ENCODE assay signal across 15 mouse cellular contexts in genomic region chr9:54897097-54897496, GRCm38 (mm10). TPM values are rescaled to one million over a fixed set of nuclear protein-coding genes. Genes with fewer than 3 reads are reported as not detected.
DNase-seq lines count a peak whose midpoint lies in the region; ATAC-seq and TF ChIP-seq lines count a peak whose summit lies in the region.
"Had no signal": no experiment of that assay in that cellular context is flagged by ENCODE, and none has a peak within 500 bp of the region (broad histone marks: within the 10 kb centered on the region; RNA-seq: fewer than 3 reads in every experiment).

No protein-coding gene starts in this region.

- H3K79me2 ChIP-seq in liver, adult 2 months (ENCODE audit: control insufficient read depth, insufficient read depth, low read length), result no peaks in the 10 kb centered on the region; the same call in 1 of the 2 replicates

- no peak overlapping the region for H3K4me2 ChIP-seq in forebrain, postnatal 0 days (ENCODE audit: low read depth)
- no peak overlapping the region for H3K4me2 ChIP-seq in forebrain, embryonic 15.5 days (replicated peaks)
- H3K4me2 ChIP-seq in liver, embryonic 11.5 days, result no peak overlapping the region
- no peak overlapping the region for H3K4me2 ChIP-seq in intestine, postnatal 0 days (replicated peaks; ENCODE audit: low read depth)
- H3K4me2 ChIP-seq: forebrain, embryonic 13.5 days; midbrain, embryonic 15.5 days; neural tube, embryonic 15.5 days had no signal

- no peak overlapping the region for H3K27ac ChIP-seq in forebrain, postnatal 0 days (ENCODE audit: low read depth, low read length)
- no peak overlapping the region for H3K27ac ChIP-seq in forebrain, embryonic 15.5 days (replicated peaks)
- no peak overlapping the region for H3K27ac ChIP-seq in liver, adult 2 months (replicated peaks; ENCODE audit: insufficient read depth, low read depth, low read length)
- no peak overlapping the region for H3K27ac ChIP-seq in liver, embryonic 11.5 days (ENCODE audit: low read depth, low read length)
- no peak overlapping the region for H3K27ac ChIP-seq in intestine, postnatal 0 days (ENCODE audit: low read depth, low read length)
- H3K27ac ChIP-seq: forebrain, embryonic 13.5 days; midbrain, embryonic 15.5 days; neural tube, embryonic 15.5 days had no signal

- no peak for TF ChIP-seq POLR2A in liver, adult 2 months (IDR thresholded peaks at IDR 0.05; ENCODE audit: extremely low read depth, insufficient read depth, low read length)

- TF ChIP-seq CTCF in forebrain, postnatal 0 days (IDR thresholded peaks at IDR 0.05; ENCODE audit: low read depth), result peak; percentile 61
- TF ChIP-seq CTCF in liver, adult 2 months (IDR thresholded peaks at IDR 0.05; ENCODE audit: low read depth, low read length), result peak; percentile 31
- TF ChIP-seq CTCF in intestine, postnatal 0 days (IDR thresholded peaks at IDR 0.05; ENCODE audit: low read depth), result peak; percentile 73

- no peaks in the 10 kb centered on the region for H3K4me1 ChIP-seq in forebrain, postnatal 0 days (ENCODE audit: insufficient read depth)
- H3K4me1 ChIP-seq in forebrain, embryonic 15.5 days, result no peaks in the 10 kb centered on the region
- no peaks in the 10 kb centered on the region for H3K4me1 ChIP-seq in liver, adult 2 months (ENCODE audit: control insufficient read depth, insufficient read depth, low read length)
- H3K4me1 ChIP-seq in liver, embryonic 11.5 days (replicated peaks; ENCODE audit: control insufficient read depth, insufficient read depth, low read length), result no peaks in the 10 kb centered on the region
- no peaks in the 10 kb centered on the region for H3K4me1 ChIP-seq in intestine, postnatal 0 days (replicated peaks; ENCODE audit: control insufficient read depth, insufficient read depth, low read length)
- H3K4me1 ChIP-seq: forebrain, embryonic 13.5 days; midbrain, embryonic 15.5 days; neural tube, embryonic 15.5 days had no signal

- WGBS in forebrain, postnatal 0 days, result 91% methylated on average over 3 of the region's 3 CpGs
- WGBS in forebrain, embryonic 15.5 days, result 92% methylated on average over 3 of the region's 3 CpGs
- 80% methylated on average over 3 of the region's 3 CpGs for WGBS in liver, adult 2 months
- WGBS in liver, embryonic 11.5 days, result 90% methylated on average over 3 of the region's 3 CpGs
- WGBS in intestine, postnatal 0 days, result 81% methylated on average over 3 of the region's 3 CpGs

- no peaks in the 10 kb centered on the region for H3K27me3 ChIP-seq in forebrain, postnatal 0 days (ENCODE audit: insufficient read depth, low read length)
- H3K27me3 ChIP-seq in forebrain, embryonic 15.5 days, result no peaks in the 10 kb centered on the region
- H3K27me3 ChIP-seq in liver, adult 2 months (ENCODE audit: control insufficient read depth, insufficient read depth, low read length), result no peaks in the 10 kb centered on the region
- no peaks in the 10 kb centered on the region for H3K27me3 ChIP-seq in liver, embryonic 11.5 days (replicated peaks; ENCODE audit: control insufficient read depth, insufficient read depth, low read length)
- no peaks in the 10 kb centered on the region for H3K27me3 ChIP-seq in intestine, postnatal 0 days (replicated peaks; ENCODE audit: control insufficient read depth, insufficient read depth, low read length)
- H3K27me3 ChIP-seq: forebrain, embryonic 13.5 days; midbrain, embryonic 15.5 days; neural tube, embryonic 15.5 days had no signal

- H3K9me3 ChIP-seq in forebrain, postnatal 0 days (ENCODE audit: low read length), result no peaks in the 10 kb centered on the region
- H3K9me3 ChIP-seq in forebrain, embryonic 15.5 days, result no peaks in the 10 kb centered on the region
- H3K9me3 ChIP-seq in liver, embryonic 11.5 days (ENCODE audit: control insufficient read depth, low read length), result no peaks in the 10 kb centered on the region
- no peaks in the 10 kb centered on the region for H3K9me3 ChIP-seq in intestine, postnatal 0 days (ENCODE audit: control insufficient read depth)
- H3K9me3 ChIP-seq: forebrain, embryonic 13.5 days; midbrain, embryonic 15.5 days; neural tube, embryonic 15.5 days had no signal

- DNase-seq in forebrain, postnatal 0 days, result peak; percentile 9
- DNase-seq in liver, adult 2 months (ENCODE audit: extremely low read depth, low read depth, low spot score), result peak; percentile 74
- no peak for DNase-seq in liver, embryonic 11.5 days (ENCODE audit: low spot score)
- DNase-seq in ES-CJ7 (ENCODE audit: low read depth, low spot score), result peak; percentile 15
- DNase-seq in ovary, adult 18-20 months (ENCODE audit: low spot score), result no peak
- DNase-seq: adrenal gland, adult 8-10 months; cerebellum, adult 11 months had no signal

- H3K9ac ChIP-seq in forebrain, postnatal 0 days, result no peak overlapping the region
- H3K9ac ChIP-seq in forebrain, embryonic 15.5 days (replicated peaks), result no peak overlapping the region
- no peak overlapping the region for H3K9ac ChIP-seq in liver, adult 2 months (ENCODE audit: low read depth, low read length)
- H3K9ac ChIP-seq in liver, embryonic 11.5 days (ENCODE audit: low read depth, low read length), result no peak overlapping the region
- H3K9ac ChIP-seq in intestine, postnatal 0 days (ENCODE audit: low read depth, low read length), result no peak overlapping the region
- H3K9ac ChIP-seq: forebrain, embryonic 13.5 days; midbrain, embryonic 15.5 days; neural tube, embryonic 15.5 days had no signal

- no peak for ATAC-seq in forebrain, postnatal 0 days
- ATAC-seq in forebrain, embryonic 15.5 days (replicated peaks), result no peak
- ATAC-seq in liver, embryonic 11.5 days (replicated peaks; ENCODE audit: low FRiP score), result no peak
- ATAC-seq in intestine, postnatal 0 days, result 0 out of 2 replicates have a peak, but pooled peaks have one; percentile 57
- no peak for ATAC-seq in megakaryocyte-erythroid progenitor cell, adult 5-6 weeks (replicated peaks; ENCODE audit: low FRiP score, low TSS enrichment, poor library complexity, severe bottlenecking)
- ATAC-seq: forebrain, embryonic 13.5 days; midbrain, embryonic 15.5 days had no signal

- H3K4me3 ChIP-seq in forebrain, postnatal 0 days (ENCODE audit: low read depth, low read length), result no peak overlapping the region
- no peak overlapping the region for H3K4me3 ChIP-seq in forebrain, embryonic 15.5 days
- H3K4me3 ChIP-seq in liver, adult 2 months (ENCODE audit: insufficient read depth, low read depth, low read length), result no peak overlapping the region
- no peak overlapping the region for H3K4me3 ChIP-seq in liver, embryonic 11.5 days (ENCODE audit: low read depth, low read length)
- H3K4me3 ChIP-seq in intestine, postnatal 0 days (ENCODE audit: low read depth, low read length), result no peak overlapping the region
- H3K4me3 ChIP-seq: forebrain, embryonic 13.5 days; midbrain, embryonic 15.5 days; neural tube, embryonic 15.5 days had no signal

- H3K36me3 ChIP-seq in forebrain, postnatal 0 days (ENCODE audit: insufficient read depth), result peaks cover 37% of the 10 kb centered on the region
- H3K36me3 ChIP-seq in forebrain, embryonic 15.5 days, result peaks cover 71% of the 10 kb centered on the region
- H3K36me3 ChIP-seq in liver, adult 2 months (ENCODE audit: control insufficient read depth, insufficient read depth, low read length), result peaks cover 68% of the 10 kb centered on the region
- H3K36me3 ChIP-seq in liver, embryonic 11.5 days (ENCODE audit: control insufficient read depth, insufficient read depth, low read length), result peaks cover 24% of the 10 kb centered on the region
- peaks cover 65% of the 10 kb centered on the region for H3K36me3 ChIP-seq in intestine, postnatal 0 days (ENCODE audit: control insufficient read depth, insufficient read depth)

RNA-seq across cellular contexts. Expression of gene Hykk, which starts 20.0 kb away (rescaled TPM):
- total RNA-seq in forebrain, postnatal 0 days (2014; rRNA removed), result 0.92 and 1.3 TPM in 2 replicates
- 0.54 and 1.2 TPM in 2 replicates for polyA plus RNA-seq in forebrain, postnatal 0 days (2015; fragmentation: Nextera tagmentation; extraction: Ambion mirVana)
- polyA plus RNA-seq in forebrain, embryonic 15.5 days (2015; fragmentation: Nextera tagmentation; extraction: Ambion mirVana), result 1.6 and 1.8 TPM in 2 replicates
- total RNA-seq in liver, adult 2 months (2014; rRNA removed), result 67.9 and 68.5 TPM in 2 replicates
- 8.7 and 12.1 TPM in 2 replicates for polyA plus RNA-seq in liver, adult 2 months (2012; rRNA removed)
- 1.9 and 2.3 TPM in 2 replicates for polyA plus RNA-seq in liver, embryonic 11.5 days (2014; fragmentation: Nextera tagmentation; extraction: Ambion mirVana)
- 1.1 and 1.2 TPM in 2 replicates for polyA plus RNA-seq in intestine, postnatal 0 days (2015; fragmentation: Nextera tagmentation; extraction: Ambion mirVana)
- total RNA-seq in megakaryocyte-erythroid progenitor cell, adult 5-6 weeks (2014; fragmentation: Nextera tagmentation), result not detected in 2 replicates
- not detected in 2 replicates for total RNA-seq in megakaryocyte-erythroid progenitor cell, adult 5-6 weeks (2017)

RNA-seq across cellular contexts. Expression of gene Ireb2, which starts 33.5 kb away (rescaled TPM):
- 47.7 and 54.7 TPM in 2 replicates for total RNA-seq in forebrain, postnatal 0 days (2014; rRNA removed)
- 12.0 and 18.5 TPM in 2 replicates for polyA plus RNA-seq in forebrain, postnatal 0 days (2015; fragmentation: Nextera tagmentation; extraction: Ambion mirVana)
- 48.6 and 51.2 TPM in 2 replicates for polyA plus RNA-seq in forebrain, embryonic 15.5 days (2015; fragmentation: Nextera tagmentation; extraction: Ambion mirVana)
- 53.8 and 58.7 TPM in 2 replicates for total RNA-seq in liver, adult 2 months (2014; rRNA removed)
- 7.1 and 7.7 TPM in 2 replicates for polyA plus RNA-seq in liver, adult 2 months (2012; rRNA removed)
- polyA plus RNA-seq in liver, embryonic 11.5 days (2014; fragmentation: Nextera tagmentation; extraction: Ambion mirVana), result 31.3 TPM in 2 replicates
- 17.7 and 19.6 TPM in 2 replicates for polyA plus RNA-seq in intestine, postnatal 0 days (2015; fragmentation: Nextera tagmentation; extraction: Ambion mirVana)
- total RNA-seq in megakaryocyte-erythroid progenitor cell, adult 5-6 weeks (2014; fragmentation: Nextera tagmentation), result 36.6 and 46.6 TPM in 2 replicates
- total RNA-seq in megakaryocyte-erythroid progenitor cell, adult 5-6 weeks (2017), result 17.2 and 41.5 TPM in 2 replicates

RNA-seq across cellular contexts. Expression of gene Psma4, which starts 53.5 kb away (rescaled TPM):
- 424 and 505 TPM in 2 replicates for total RNA-seq in forebrain, postnatal 0 days (2014; rRNA removed)
- 289 and 317 TPM in 2 replicates for polyA plus RNA-seq in forebrain, postnatal 0 days (2015; fragmentation: Nextera tagmentation; extraction: Ambion mirVana)
- 278 and 286 TPM in 2 replicates for polyA plus RNA-seq in forebrain, embryonic 15.5 days (2015; fragmentation: Nextera tagmentation; extraction: Ambion mirVana)
- total RNA-seq in liver, adult 2 months (2014; rRNA removed), result 166 and 211 TPM in 2 replicates
- 84.5 and 88.1 TPM in 2 replicates for polyA plus RNA-seq in liver, adult 2 months (2012; rRNA removed)
- 326 and 329 TPM in 2 replicates for polyA plus RNA-seq in liver, embryonic 11.5 days (2014; fragmentation: Nextera tagmentation; extraction: Ambion mirVana)
- polyA plus RNA-seq in intestine, postnatal 0 days (2015; fragmentation: Nextera tagmentation; extraction: Ambion mirVana), result 239 and 257 TPM in 2 replicates
- 219 and 238 TPM in 2 replicates for total RNA-seq in megakaryocyte-erythroid progenitor cell, adult 5-6 weeks (2014; fragmentation: Nextera tagmentation)
- 449 and 459 TPM in 2 replicates for total RNA-seq in megakaryocyte-erythroid progenitor cell, adult 5-6 weeks (2017)

RNA-seq across cellular contexts. Expression of gene AY074887, which starts 53.7 kb away (rescaled TPM):
- not detected in 2 replicates for total RNA-seq in forebrain, postnatal 0 days (2014; rRNA removed)
- 0.52 and 0.76 TPM in 2 replicates for polyA plus RNA-seq in forebrain, postnatal 0 days (2015; fragmentation: Nextera tagmentation; extraction: Ambion mirVana)
- polyA plus RNA-seq in forebrain, embryonic 15.5 days (2015; fragmentation: Nextera tagmentation; extraction: Ambion mirVana), result 1.0 and 1.5 TPM in 2 replicates
- total RNA-seq in liver, adult 2 months (2014; rRNA removed), result not detected in 2 replicates
- not detected in 2 replicates for polyA plus RNA-seq in liver, adult 2 months (2012; rRNA removed)
- polyA plus RNA-seq in liver, embryonic 11.5 days (2014; fragmentation: Nextera tagmentation; extraction: Ambion mirVana), result 0.91 and 1.3 TPM in 2 replicates
- polyA plus RNA-seq in intestine, postnatal 0 days (2015; fragmentation: Nextera tagmentation; extraction: Ambion mirVana), result 0.41 and 0.47 TPM in 2 replicates
- total RNA-seq in megakaryocyte-erythroid progenitor cell, adult 5-6 weeks (2014; fragmentation: Nextera tagmentation), result not detected in 2 replicates
- total RNA-seq in megakaryocyte-erythroid progenitor cell, adult 5-6 weeks (2017), result not detected in 2 replicates
- total RNA-seq: adrenal gland, adult 8-10 months; heart, postnatal 25 days; left cerebral cortex, postnatal 25 days had no signal

Comparison
In these comparisons a context has a peak if more than half of its experiments do, and no peak if none do; other contexts are left out.
1. DNase-seq: peak in forebrain, postnatal 0 days (single experiment), liver, adult 2 months (single experiment) and ES-CJ7 (single experiment); none in liver, embryonic 11.5 days (single experiment) and ovary, adult 18-20 months (single experiment).
2. Peak in every context shown above with its lines, with median percentiles within 50 percentile points of each other: CTCF ChIP-seq.